Mouse (Mus musculus) small intestine, adult 2 months (tissue): ENCODE measurements around the gene Stk32b.

Source experiments
- CTCF ChIP-seq: fragments of 200-500 bp; IDR thresholded peaks from 2 replicates; pipeline ENCODE4 v1.5.1; 2012; ENCODE audit warnings: low read depth, mild to moderate bottlenecking, control low read depth, inconsistent platforms, low read length, moderate library complexity, mixed read lengths; ENCODE audit not compliant: insufficient replicate concordance, insufficient read length; ENCODE audit errors: extremely low read depth
- POLR2A ChIP-seq: fragments of 200-500 bp; IDR thresholded peaks from 2 replicates; pipeline ENCODE4 v1.6.1; 2012; ENCODE audit warnings: low read depth, mild to moderate bottlenecking, control low read depth, inconsistent platforms, low read length, moderate library complexity

GRCm38 (mm10) chr5:37467646-37468045 is 249.3 kb downstream of the Stk32b start:
- TF ChIP-seq POLR2A (no peak), CTCF (no peak)
